Mouse (Mus musculus) mouse trophoblast stem cell (cell line): ENCODE results near the gene Trim63.

Experiments
- in situ Hi-C, 2 experiments: fragments of 300-500 bp; cut with MseI, MboI; formaldehyde crosslinking; loops; 2 replicates in 1 of 2; 3 replicates in 1 of 2; pipeline ENCODE4 v1.15.1; 2025

Trim63 gene

DNA sequence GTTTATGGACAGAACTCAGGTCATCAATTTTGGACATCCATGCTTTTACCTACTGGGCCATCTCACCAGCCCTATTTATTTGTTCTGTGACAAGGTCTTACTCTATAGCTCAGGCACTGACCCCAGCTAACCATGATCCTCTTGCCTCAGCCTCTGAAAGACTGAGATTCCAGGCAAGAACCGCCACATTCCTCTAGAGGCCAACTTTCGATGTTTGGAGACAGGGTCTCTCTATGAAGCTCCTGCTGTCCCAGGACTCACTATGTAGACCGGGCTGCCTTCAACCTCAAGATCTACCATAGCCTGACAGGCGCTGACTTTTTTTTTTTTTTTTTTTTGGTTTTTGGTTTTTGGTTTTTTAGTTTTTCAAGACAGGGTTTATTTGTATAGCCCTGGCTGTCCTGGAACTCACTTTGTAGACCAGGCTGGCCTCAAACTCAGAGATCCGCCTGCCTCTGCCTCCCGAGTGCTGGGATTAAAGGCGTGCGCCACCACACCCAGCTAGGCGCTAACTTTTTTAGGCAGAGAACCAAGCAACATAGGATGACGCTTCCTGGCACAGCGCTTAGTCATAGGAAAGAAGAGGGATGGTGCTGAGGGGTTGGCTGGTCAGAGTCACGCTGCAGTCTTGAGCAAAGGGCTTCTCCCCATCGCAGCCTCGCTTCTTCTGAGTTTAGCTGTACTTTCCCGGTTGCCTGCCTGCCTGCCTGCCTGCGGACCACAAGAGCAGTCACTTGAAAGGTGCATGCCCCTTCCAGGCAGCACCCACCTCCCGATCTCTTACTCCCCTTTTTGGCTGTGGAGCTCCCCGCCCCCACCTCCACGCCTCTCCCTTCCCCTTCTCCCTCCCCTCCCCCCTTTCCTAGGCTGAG is 16.1 kb upstream of the Trim63 start:
- in situ Hi-C loops, result loop anchor here in 1 of 2 experiments (10.0 kb wide), 1 partner anchor 104 kb away; no protein-coding TSS in a partner anchor

DNA sequence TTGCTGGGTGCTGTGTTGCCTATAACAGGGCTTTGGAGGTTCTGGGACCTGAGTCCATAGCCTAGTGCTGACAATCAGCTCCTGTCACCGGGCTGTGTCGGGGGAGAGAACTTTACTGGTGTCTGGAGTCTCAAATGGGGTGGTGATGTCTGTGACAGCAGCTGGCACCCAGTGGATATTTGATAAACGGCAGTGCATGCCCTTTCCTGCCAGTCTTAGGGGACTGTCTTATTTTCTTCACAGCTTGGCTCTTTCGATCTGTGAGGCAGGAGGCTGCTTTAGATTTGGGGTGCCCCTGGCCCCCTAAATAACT is 15.5 kb upstream of the Trim63 start:
- in situ Hi-C loops, result loop anchor here in 1 of 2 experiments (10.0 kb wide), 1 partner anchor 105 kb away; no protein-coding TSS in a partner anchor

DNA sequence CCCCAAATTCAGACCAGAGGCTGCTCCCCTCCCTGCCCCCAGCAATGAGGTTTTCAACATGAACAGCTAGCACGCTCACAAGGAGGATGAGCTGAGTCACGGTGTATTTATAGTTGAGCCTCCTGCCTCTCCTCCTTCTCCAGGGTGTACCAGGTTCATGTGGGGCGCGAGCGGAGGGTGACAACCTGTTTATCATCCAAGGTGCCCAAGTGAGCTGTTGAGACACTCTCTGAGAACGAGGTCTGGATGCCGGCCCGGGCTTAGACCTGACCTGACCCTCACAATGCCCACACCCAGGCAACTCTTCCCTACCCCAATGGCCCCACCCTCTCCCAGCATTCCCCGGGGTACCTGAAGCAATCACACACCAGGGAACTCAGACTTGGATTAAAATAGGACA is 14.6 kb upstream of the Trim63 start:
- in situ Hi-C loops, result no loop called here

DNA sequence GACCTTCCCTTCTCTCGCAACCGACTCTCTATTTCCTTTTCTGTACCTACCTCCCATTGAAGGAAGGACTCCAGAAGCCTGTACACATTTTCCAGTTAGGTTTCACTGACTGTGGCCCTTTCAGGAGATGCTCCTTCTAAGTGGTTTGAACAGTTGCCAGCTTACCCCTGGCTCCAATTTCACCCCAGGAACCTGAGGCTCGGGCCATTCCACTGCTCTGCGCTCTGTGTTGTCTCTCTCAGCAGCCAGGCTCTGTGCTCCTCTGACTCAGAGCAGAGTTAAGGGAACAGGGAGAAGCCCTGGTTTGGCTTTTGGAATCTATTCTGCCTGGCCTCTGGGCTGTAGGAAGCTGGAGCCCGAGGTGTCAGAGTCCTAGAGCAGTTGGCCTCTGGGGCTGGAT is 12.8 kb upstream of the Trim63 start:
- in situ Hi-C loops, result no loop called here

DNA sequence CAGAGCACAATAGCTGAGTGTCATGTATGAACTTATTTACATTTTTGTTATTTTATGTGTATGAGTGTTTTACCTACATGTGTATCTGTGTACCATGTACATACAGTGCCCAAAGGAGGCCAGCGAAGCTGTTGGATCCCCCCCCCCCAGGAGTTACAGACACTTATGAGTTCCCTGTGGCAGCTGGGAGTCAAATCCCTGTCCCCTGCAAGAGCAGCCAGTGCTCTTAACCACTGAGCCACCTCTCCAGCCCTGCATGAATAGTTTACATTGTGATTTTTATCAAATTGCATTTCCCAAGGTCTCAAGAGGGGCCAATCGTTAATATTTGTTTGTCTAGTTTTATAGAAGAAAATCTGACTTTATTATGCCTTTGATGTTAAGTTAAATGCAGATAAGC is 8.0 kb upstream of the Trim63 start:
- in situ Hi-C loops, result no loop called here

DNA sequence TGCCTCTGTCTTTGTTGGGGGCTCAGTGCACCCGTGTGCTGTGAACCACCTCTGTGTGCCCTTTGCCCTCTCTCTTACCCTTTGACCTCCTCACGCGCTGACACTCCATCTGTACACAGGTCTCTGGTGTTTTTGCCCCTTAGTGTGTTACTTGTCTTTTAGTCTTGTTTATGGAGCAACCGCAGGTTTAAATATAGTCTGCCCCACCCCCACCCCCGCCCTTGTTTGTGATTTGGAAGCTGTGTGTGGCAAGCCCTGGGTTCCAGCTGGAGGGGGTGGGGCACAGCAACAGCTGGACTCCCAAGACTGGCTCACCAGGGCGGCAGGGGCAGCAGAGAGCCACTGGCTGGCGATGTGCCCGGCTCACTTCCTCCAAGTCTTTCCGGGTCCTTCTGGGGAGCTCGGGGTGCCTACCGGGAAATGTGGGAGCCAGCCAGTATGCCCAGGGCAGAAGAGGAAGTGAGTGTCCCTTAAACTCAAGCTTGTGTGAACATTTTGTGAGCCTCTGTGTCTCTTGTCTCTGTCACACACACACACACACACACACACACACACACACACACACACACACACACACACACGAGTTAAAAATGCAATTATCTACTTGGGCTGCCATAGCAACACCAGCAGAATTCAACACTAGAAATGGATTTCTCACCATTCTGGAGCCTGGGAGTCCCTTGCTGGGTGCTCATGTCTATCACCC is 7.4 kb upstream of the Trim63 start:
- in situ Hi-C loops, result no loop called here

DNA sequence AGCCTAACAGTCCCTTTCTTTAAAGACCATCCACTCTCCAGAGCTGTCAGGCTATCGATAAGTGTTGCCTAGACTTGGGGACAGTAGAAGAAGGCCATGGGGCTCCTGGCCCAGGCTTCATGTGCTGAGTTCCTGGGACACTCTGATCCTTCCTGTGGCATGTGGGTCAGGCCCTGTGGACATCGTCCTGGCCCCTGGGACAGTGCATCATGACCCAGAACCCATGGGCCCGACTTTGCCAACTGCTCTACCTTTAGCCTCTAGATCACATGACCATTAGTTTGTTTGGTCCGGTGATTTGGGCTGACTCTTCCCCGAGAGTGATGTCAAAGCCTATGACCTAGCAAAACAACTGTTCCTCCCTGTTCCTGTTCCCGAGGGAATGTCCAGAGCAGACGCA is 4.8 kb upstream of the Trim63 start:
- in situ Hi-C loops, result loop anchor here in 1 of 2 experiments (5.0 to 10.0 kb wide), 2 partner anchors 82 to 165 kb away; no protein-coding TSS in a partner anchor

DNA sequence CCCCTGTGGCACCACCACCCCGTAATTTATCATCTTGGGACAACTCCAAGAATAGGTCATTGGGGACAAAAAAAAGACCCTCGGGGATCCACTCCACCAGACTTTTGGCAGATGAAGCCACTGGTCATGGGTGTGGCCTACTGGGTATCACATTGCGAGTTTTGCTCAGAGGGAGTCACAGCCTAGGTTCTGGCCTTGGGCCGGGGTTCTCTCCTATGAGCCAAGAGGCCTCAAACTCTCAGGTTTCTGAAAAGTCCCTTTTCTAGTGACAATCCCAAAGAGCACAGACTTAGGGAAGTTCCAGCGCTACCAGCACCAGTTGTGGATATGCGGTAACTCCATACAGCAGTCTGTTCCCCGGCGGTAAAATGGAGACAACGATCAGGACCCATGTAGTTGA is 4.3 kb upstream of the Trim63 start:
- in situ Hi-C loops, result loop anchor here in 1 of 2 experiments (5.0 to 10.0 kb wide), 2 partner anchors 82 to 164 kb away; no protein-coding TSS in a partner anchor

DNA sequence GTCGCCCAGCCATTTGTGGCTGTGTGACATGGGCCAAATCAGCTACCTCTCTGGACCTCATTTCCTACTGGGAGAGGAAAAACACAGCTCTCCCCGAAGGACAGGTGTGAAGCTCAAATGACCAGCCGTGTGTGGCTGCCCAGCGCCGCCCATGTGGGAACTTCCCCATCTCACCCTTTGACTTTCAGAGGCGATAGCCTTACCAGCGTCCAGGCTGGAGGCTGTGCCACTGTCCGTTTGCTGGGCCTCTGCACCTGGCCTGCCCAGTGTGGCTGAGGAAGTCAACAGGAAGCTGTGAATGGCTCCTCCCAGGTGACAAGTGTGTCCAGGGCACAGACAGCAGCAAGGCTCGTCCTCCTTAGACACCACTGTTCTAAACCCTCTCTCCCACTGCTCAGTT is 3.1 kb upstream of the Trim63 start:
- in situ Hi-C loops, result loop anchor here in 1 of 2 experiments (5.0 to 10.0 kb wide), 2 partner anchors 81 to 163 kb away; no protein-coding TSS in a partner anchor

DNA sequence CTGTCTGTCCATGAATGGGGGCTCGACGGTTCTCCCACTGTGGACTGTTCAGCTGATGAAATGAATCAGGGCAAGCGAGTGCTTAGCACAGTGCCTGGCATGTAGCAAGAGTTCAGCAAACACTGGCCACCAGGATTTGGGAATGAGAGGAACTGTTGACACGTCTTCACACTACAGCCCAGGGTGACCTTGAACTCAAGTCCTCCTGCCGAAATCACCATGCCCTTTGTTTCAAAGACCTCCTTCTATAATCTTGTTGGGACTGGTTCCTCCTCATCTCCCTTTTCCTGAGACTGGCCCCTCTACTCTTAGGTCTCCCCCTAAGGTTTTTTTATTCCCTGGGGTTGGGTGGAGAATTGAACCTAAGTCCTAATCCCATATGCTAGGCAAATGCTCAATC is 2.6 kb upstream of the Trim63 start:
- in situ Hi-C loops, result loop anchor here in 1 of 2 experiments (5.0 to 10.0 kb wide), 2 partner anchors 80 to 162 kb away; no protein-coding TSS in a partner anchor

DNA sequence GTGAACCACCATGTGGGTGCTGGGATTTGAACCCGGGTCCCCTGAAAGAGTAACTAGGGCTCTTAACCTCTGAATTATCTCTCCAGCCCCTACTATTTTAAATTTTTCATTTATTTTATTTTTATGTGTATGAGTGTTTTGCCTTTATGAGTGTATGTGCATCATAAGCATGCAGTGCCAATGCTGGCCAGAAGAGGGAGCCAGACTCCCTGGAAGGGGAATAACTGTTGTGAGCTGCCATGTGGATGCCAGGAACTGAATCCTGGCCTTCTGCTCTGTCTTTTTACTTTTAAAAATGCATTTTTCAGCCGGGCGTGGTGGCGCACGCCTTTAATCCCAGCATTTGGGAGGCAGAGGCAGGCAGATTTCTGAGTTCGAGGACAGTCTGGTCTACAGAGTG is 2.0 kb upstream of the Trim63 start:
- in situ Hi-C loops, result loop anchor here in 1 of 2 experiments (5.0 to 10.0 kb wide), 2 partner anchors 79 to 162 kb away; no protein-coding TSS in a partner anchor

DNA sequence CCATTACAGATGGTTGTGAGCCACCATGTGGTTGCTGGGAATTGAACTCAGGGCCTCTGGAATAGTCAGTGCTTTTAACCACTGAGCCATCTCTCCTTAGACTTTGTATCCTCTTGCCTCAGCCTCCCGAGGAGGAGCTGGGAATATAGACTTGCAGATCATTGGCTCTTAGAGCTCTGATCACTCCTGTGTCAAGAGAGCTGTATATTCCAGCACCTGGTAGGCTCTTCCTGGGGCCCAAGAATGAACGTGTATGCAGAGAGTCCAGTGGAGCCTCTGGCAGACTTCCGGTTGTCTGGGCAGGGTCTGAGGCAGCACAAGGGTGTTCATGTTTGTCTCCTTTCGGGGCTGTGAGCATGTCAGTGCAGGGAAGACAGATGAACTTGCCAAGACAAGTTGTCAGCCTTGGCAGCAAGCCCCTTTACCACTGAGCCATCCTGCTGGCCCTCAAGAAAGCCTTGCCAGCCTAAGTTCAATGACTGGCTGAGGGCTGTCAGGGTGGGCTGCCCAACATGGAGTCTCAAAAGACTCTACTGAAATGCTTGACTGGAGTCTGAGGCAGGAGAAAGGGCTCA is 752 bp upstream of the Trim63 start:
- in situ Hi-C loops, result loop anchor here in 1 of 2 experiments (5.0 to 10.0 kb wide), 2 partner anchors 78 to 161 kb away; no protein-coding TSS in a partner anchor

DNA sequence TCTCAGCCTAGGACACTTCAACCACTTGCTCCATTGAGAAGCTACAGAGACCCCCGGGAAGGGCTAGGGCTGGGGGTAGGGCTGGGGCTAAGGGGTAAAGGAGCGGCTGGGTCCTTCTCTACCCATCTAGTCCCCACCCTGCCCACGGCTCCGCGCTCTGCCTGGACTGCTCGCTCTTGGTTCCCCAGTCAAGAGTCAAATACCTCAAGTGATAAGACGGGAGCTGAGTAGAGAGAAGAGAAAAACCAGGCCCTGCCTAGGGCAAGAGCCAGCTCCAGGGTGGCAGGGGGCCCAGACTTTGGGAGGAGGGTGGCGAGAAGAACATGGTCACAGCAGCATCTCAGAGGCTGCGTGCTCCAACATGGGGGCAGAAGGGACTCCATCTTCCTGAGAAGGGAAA is 550 bp downstream of the Trim63 start:
- in situ Hi-C loops, result loop anchor here in 1 of 2 experiments (10.0 kb wide), 1 partner anchor 159 kb away; no protein-coding TSS in a partner anchor

DNA sequence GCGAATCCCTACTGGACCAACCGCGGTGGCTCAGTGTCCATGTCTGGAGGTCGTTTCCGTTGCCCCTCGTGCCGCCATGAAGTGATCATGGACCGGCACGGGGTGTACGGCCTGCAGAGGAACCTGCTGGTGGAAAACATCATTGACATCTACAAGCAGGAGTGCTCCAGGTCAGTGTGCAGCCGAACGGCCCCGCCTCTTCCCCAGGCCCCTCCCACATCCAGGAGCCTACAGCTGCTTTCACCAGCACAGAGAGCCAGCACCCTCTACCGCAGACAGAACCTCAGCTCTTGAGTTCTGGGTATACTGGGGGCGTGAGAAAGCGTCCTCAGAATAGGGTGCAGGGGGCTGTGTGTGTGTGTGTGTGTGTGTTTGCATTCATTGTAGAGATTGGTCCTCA is 1.5 kb downstream of the Trim63 start:
- in situ Hi-C loops, result loop anchor here in 1 of 2 experiments (10.0 kb wide), 1 partner anchor 158 kb away; no protein-coding TSS in a partner anchor

DNA sequence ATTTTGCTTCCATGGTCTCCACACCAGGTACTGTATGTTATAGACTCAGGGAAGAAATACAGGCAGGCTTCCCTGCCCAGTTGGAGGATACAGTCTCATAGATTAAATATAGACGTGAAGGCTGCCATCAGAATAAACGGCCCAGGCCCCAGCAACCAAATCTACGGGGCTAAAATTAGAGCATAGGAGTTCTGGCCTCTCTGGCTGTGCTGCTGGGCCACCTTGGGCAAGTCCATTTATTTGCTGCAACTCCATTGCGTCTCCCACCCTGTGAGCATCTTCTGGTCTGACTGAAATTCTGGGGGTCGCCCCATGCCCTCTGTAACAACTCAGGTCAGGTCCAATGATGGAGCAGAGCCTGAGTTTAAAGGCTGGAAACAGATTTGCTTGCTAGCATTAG is 4.2 kb downstream of the Trim63 start:
- in situ Hi-C loops, result loop anchor here in 1 of 2 experiments (10.0 kb wide), 1 partner anchor 156 kb away; no protein-coding TSS in a partner anchor

DNA sequence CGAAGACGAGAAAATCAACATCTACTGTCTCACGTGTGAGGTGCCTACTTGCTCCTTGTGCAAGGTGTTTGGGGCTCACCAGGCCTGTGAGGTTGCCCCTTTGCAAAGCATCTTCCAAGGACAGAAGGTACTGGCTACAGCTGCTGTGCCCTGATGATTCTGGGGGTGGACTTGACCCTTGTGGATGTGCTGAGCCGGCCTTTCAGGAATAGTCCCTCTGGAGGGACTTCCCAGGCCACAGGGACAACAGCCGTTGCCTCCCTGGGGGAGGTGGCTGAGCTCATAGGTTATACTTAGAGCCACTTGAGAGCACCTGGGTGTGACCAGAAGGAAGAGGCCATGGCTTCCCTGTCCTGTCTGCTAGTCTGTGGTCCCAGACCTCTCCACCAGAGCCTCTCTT is 4.8 kb downstream of the Trim63 start:
- in situ Hi-C loops, result loop anchor here in 1 of 2 experiments (10.0 kb wide), 1 partner anchor 155 kb away; no protein-coding TSS in a partner anchor

DNA sequence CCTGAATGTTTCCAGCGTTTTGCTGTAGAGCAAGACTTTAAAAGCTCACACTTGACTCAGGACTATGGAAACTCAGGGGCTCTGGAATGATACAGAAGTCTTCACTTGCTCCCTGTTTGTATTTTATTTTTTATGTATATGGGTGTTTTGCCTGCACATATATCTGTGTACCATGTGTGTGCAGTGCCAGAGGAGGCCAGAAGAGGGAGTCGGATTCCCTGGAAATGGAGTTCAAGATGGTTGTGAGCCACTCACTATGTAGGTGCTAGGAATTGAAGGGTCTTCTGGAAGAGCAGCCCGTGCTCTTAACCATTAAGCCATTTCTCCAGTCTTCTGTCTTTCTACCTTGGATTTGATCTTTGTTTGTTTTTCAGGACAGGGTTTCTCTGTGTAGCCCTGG is 6.6 kb downstream of the Trim63 start:
- in situ Hi-C loops, result no loop called here

DNA sequence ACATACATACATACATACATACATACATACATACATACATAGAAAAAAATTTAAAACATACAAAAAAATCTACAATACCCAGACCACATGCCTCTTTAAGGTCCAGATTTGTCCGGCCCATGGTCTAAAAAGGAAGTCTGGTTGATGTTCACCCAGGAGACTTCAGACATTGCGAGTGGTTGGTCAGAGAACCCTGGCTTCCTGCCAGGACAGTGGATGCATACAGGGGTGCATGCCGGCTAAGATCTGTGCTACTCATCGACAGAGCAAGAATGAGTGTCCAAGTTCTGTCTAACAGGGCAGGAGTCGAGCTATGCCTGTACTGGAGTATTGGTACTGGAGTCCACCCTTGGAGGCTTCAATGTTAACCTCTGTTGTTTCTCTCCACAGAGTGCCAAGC is 9.7 kb downstream of the Trim63 start:
- in situ Hi-C loops, result no loop called here

DNA sequence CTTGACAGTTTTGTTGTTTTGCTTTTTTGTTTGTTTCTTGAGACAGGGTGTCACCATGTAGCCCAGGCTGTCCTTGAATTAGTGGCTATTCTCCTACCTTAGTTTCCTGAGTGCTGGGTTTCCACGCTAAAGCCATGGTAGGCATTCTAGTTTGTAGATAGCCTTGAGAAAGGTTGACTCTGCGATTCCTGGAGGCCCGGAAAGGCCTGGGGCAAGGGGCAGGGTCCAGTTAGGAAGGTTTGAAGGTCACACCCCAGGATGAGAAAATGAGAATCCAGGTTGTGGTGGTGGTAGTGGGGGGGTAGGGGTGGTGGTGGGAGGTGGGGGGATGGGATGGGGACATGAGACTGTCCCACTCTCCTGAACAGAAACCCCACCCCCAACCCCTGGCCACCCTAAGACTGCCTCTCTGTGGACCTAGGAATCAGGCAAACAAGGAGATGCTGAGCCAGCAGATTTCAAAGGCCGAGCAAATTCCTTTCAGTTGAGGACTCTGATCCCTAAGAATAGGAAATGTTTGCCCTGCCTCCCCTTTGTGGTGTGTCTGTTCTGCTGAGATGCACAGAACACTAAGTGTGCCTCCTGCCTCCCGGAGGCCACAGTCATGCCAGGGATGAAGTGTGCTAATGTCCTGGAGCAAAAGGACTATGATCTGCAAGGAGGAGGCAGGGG is 12.1 kb downstream of the Trim63 start:
- in situ Hi-C loops, result no loop called here

DNA sequence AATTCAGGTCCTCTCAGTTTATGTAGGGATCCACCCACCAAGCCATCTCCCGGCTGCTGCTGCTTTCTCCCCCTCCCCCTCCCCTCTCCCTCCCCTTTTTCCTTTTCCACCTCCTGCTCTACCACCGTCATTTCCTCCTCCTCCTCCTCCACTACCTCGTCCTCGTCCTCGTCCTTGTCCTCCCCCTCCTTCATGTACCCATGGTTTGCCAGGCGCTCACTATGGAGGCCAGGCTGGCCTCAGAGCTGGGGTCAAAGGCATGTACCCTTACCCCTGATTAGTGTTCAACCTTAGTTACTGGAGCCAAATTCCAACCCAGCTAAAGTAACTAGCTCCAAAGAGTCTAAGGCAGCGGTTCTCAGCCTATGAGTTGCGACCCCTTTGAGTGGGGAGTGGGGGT is 13.2 kb downstream of the Trim63 start:
- in situ Hi-C loops, result no loop called here

DNA sequence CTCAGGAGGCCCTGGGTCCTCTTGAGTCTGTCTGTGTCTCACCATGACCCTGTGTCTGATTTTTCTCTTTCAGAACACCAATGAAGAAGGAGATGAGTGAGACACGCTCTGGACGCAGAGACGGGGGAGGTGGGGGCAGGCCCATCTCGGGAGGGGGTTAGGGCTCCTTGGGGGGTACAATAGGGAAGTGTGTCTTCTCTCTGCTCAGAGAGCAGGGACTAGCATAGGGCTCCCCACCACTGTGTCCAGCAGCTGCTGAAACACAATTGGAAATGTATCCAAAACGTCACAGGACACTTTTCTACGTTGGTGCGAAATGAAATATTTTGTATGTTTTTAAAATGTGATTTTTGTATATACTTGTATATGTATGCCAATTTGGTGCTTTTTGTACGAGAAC is 13.9 kb downstream of the Trim63 start:
- in situ Hi-C loops, result no loop called here
